Mouse (Mus musculus) liver, embryonic 15.5 days (tissue): ENCODE measurements around the gene 4930430F08Rik. TPM values are rescaled to one million over a fixed set of nuclear protein-coding genes. Genes with fewer than 3 reads are reported as not detected.
"Not testable (repeated sequence)": the region's sequence is repeated elsewhere in the genome, so short reads cannot be mapped to it uniquely, and the experiment has no call there.

ENCODE experiments used
- ATAC-seq: fragments of 200-750 bp; cut with Nextera tagmentation; 2 replicates; pipeline ENCODE4 v1.8.0; 2017; ENCODE audit warnings: moderate number of reproducible peaks, mild to moderate bottlenecking, moderate library complexity; ENCODE audit not compliant: insufficient read depth
- H3K27ac ChIP-seq: fragments of 300-500 bp; sonication (generic); replicated peaks from 2 replicates; pipeline ENCODE4 v1.5.1; 2015; ENCODE audit warnings: mild to moderate bottlenecking, inconsistent platforms
- H3K27me3 ChIP-seq: fragments of 300-500 bp; sonication (generic); 2 replicates; pipeline ENCODE4 v1.6.1; 2015; ENCODE audit warnings: mild to moderate bottlenecking, inconsistent platforms
- H3K36me3 ChIP-seq: fragments of 300-500 bp; sonication (generic); replicated peaks from 2 replicates; pipeline ENCODE4 v1.6.1; 2015; ENCODE audit warnings: moderate library complexity, mild to moderate bottlenecking, inconsistent platforms
- H3K4me1 ChIP-seq: fragments of 300-500 bp; sonication (generic); replicated peaks from 2 replicates; pipeline ENCODE4 v1.6.1; 2015; ENCODE audit warnings: inconsistent platforms
- H3K4me2 ChIP-seq: fragments of 300-500 bp; sonication (generic); 2 replicates; pipeline ENCODE4 v1.6.1; 2015; ENCODE audit warnings: moderate library complexity, mild to moderate bottlenecking, inconsistent platforms
- H3K4me3 ChIP-seq: fragments of 300-500 bp; sonication (generic); replicated peaks from 2 replicates; pipeline ENCODE4 v1.5.1; 2015; ENCODE audit warnings: mild to moderate bottlenecking, inconsistent platforms
- H3K9ac ChIP-seq: fragments of 300-500 bp; sonication (generic); 2 replicates; pipeline ENCODE4 v1.6.1; 2015; ENCODE audit warnings: moderate library complexity, mild to moderate bottlenecking, inconsistent platforms
- H3K9me3 ChIP-seq: fragments of 300-500 bp; sonication (generic); replicated peaks from 2 replicates; pipeline ENCODE4 v1.6.1; 2016; ENCODE audit warnings: inconsistent platforms
- WGBS: fragments of 180-500 bp; shearing (Covaris S2); methylation state at CpG from one replicate; pipeline ENCODE4 v1.1.7; 2015; ENCODE audit warnings: mixed read lengths; ENCODE audit not compliant: insufficient replicate concordance; 5-methylcytosine and 5-hydroxymethylcytosine counted together
- polyA plus RNA-seq: library from polyadenylated mRNA; unstranded; fragments of >200 nt; fragmentation: Nextera tagmentation; extraction: Ambion mirVana; gene quantifications from 2 replicates; pipeline ENCODE4 v1.2.1, GENCODE M21; 2015

The 4930430F08Rik gene
- polyA plus RNA-seq, 1 experiment from 2014 or later = 13.1 TPM

- Histone ChIP-seq H3K36me3 (peaks cover 20% of the 10 kb centered on the region), H3K4me3 (no peak overlapping the region), H3K4me1 (peaks cover 14% of the 10 kb centered on the region), H3K27ac (no peak overlapping the region), H3K9ac (no peak overlapping the region), H3K27me3 (no peaks in the 10 kb centered on the region), H3K4me2 (no peak overlapping the region), H3K9me3 (no peaks in the 10 kb centered on the region)
- ATAC-seq = no peak
- 70% methylated on average over 3 of the region's 3 CpGs for WGBS
Observed at GRCm38 (mm10) chr10:100584178-100584577, 6.0 kb downstream of the 4930430F08Rik start.

- peak overlapping the region; percentile 41 for H3K4me2 ChIP-seq
- H3K4me1 ChIP-seq = peaks cover 31% of the 10 kb centered on the region
- H3K27me3 ChIP-seq = no peaks in the 10 kb centered on the region
- H3K9ac ChIP-seq = no peak overlapping the region
- H3K27ac ChIP-seq = peak overlapping the region; percentile 93
- no peaks in the 10 kb centered on the region for H3K9me3 ChIP-seq
- H3K36me3 ChIP-seq = peaks cover 42% of the 10 kb centered on the region
- 44% methylated on average over 7 of the region's 7 CpGs for WGBS
- peak; percentile 56 for ATAC-seq
- no peak overlapping the region for H3K4me3 ChIP-seq
Observed at GRCm38 (mm10) chr10:100575294-100575693, 14.9 kb downstream of the 4930430F08Rik start.

GRCm38 (mm10) chr10:100574505-100575149 lies 15.6 kb downstream of the 4930430F08Rik start:
- H3K4me2 ChIP-seq = peak overlapping the region; percentile 41
- peaks cover 31% of the 10 kb centered on the region for H3K4me1 ChIP-seq
- no peaks in the 10 kb centered on the region for H3K27me3 ChIP-seq
- WGBS = 42% methylated on average over 7 of the region's 7 CpGs
- H3K9ac ChIP-seq = no peak overlapping the region; the same call in 1 of the 2 replicates
- H3K4me3 ChIP-seq = no peak overlapping the region
- peaks cover 42% of the 10 kb centered on the region for H3K36me3 ChIP-seq
- H3K27ac ChIP-seq = peak overlapping the region; percentile 93
- H3K9me3 ChIP-seq = no peaks in the 10 kb centered on the region
- ATAC-seq = peak; percentile 93

- ATAC-seq = no peak
- H3K9ac ChIP-seq = no peak overlapping the region
- H3K27ac ChIP-seq = 0 out of 2 replicates have a peak overlapping the region, but pooled peaks have one; percentile 11
- H3K4me3 ChIP-seq = no peak overlapping the region
- no peaks in the 10 kb centered on the region for H3K27me3 ChIP-seq
- H3K4me2 ChIP-seq = no peak overlapping the region
- no peaks in the 10 kb centered on the region for H3K9me3 ChIP-seq
- 44% methylated on average over 3 of the region's 3 CpGs for WGBS
- peaks cover 41% of the 10 kb centered on the region for H3K36me3 ChIP-seq
- H3K4me1 ChIP-seq = peaks cover 31% of the 10 kb centered on the region
Observed at GRCm38 (mm10) chr10:100571707-100572106, 18.5 kb downstream of the 4930430F08Rik start.

- no peak for ATAC-seq
- 68% methylated on average over 3 of the region's 3 CpGs for WGBS
Observed at GRCm38 (mm10) chr10:100564112-100564511, 26.1 kb downstream of the 4930430F08Rik start.

GRCm38 (mm10) chr10:100560194-100560883 lies 29.9 kb downstream of the 4930430F08Rik start:
- H3K9me3 ChIP-seq, H3K27me3 ChIP-seq, H3K4me3 ChIP-seq: not testable (repeated sequence)
- Histone ChIP-seq H3K4me1 (peaks cover 15% of the 10 kb centered on the region), H3K9ac (0 out of 2 replicates have a peak overlapping the region, but pooled peaks have one; percentile 20), H3K36me3 (peaks cover 18% of the 10 kb centered on the region), H3K4me2 (peak overlapping the region; percentile 50), H3K27ac (peak overlapping the region; percentile 86)
- WGBS = 56% methylated on average over 3 of the region's 3 CpGs
- peak; percentile 92 for ATAC-seq

More at GRCm38 (mm10) chr10:100564112-100564511, 26.1 kb downstream of the 4930430F08Rik start:
- no peak overlapping the region for H3K4me2 ChIP-seq
- H3K27me3 ChIP-seq = no peaks in the 10 kb centered on the region
- no peaks in the 10 kb centered on the region for H3K9me3 ChIP-seq
- no peak overlapping the region for H3K4me3 ChIP-seq
- no peak overlapping the region for H3K27ac ChIP-seq
- H3K9ac ChIP-seq = no peak overlapping the region
- H3K4me1 ChIP-seq = peaks cover 13% of the 10 kb centered on the region
- H3K36me3 ChIP-seq = peaks cover 30% of the 10 kb centered on the region

- H3K27ac ChIP-seq = no peak overlapping the region
- H3K9ac ChIP-seq = no peak overlapping the region
- peaks cover 9% of the 10 kb centered on the region; the same call in 1 of the 2 replicates for H3K36me3 ChIP-seq
- H3K9me3 ChIP-seq = no peaks in the 10 kb centered on the region
- no peak overlapping the region for H3K4me3 ChIP-seq
- H3K4me1 ChIP-seq = peaks cover 15% of the 10 kb centered on the region
- ATAC-seq = no peak
- no peaks in the 10 kb centered on the region for H3K27me3 ChIP-seq
- 82% methylated on average over 3 of the region's 3 CpGs for WGBS
- H3K4me2 ChIP-seq = no peak overlapping the region
Observed at GRCm38 (mm10) chr10:100556566-100557175, 33.6 kb downstream of the 4930430F08Rik start.

GRCm38 (mm10) chr10:100524499-100525390 lies 65.5 kb downstream of the 4930430F08Rik start:
- Histone ChIP-seq H3K4me1 (peaks cover 15% of the 10 kb centered on the region), H3K36me3 (peaks cover 8% of the 10 kb centered on the region), H3K27ac (peak overlapping the region; percentile 80), H3K9ac (no peak overlapping the region), H3K4me2 (peak overlapping the region; percentile 45), H3K9me3 (no peaks in the 10 kb centered on the region), H3K4me3 (no peak overlapping the region), H3K27me3 (no peaks in the 10 kb centered on the region)
- ATAC-seq = peak; percentile 93
- 53% methylated on average over 9 of the region's 9 CpGs for WGBS

- Histone ChIP-seq H3K27me3 (no peaks in the 10 kb centered on the region), H3K27ac (0 out of 2 replicates have a peak overlapping the region, but pooled peaks have one; percentile 15), H3K4me2 (no peak overlapping the region), H3K36me3 (peaks cover 17% of the 10 kb centered on the region), H3K9ac (no peak overlapping the region), H3K4me1 (peaks cover 15% of the 10 kb centered on the region), H3K4me3 (no peak overlapping the region), H3K9me3 (no peaks in the 10 kb centered on the region)
- 92% methylated on average over 9 of the region's 9 CpGs for WGBS
- ATAC-seq = no peak
Observed at GRCm38 (mm10) chr10:100522330-100522729, 67.9 kb downstream of the 4930430F08Rik start.
